Comparison of ENCODE assay signal across 9 mouse cellular contexts in genomic region chr5:147189156-147189555, GRCm38 (mm10). TPM values are rescaled to one million over a fixed set of nuclear protein-coding genes. Genes with fewer than 3 reads are reported as not detected.
DNase-seq lines count a peak whose midpoint lies in the region; ATAC-seq lines count a peak whose summit lies in the region.
"Had no signal": no experiment of that assay in that cellular context is flagged by ENCODE, and none has a peak within 500 bp of the region (broad histone marks: within the 10 kb centered on the region; RNA-seq: fewer than 3 reads in every experiment).

No protein-coding gene starts in this region.

- H3K27me3 ChIP-seq in kidney, embryonic 16.5 days (ENCODE audit: insufficient read depth, low read length): peaks cover 96% of the 10 kb centered on the region
- H3K27me3 ChIP-seq in forebrain, embryonic 11.5 days (ENCODE audit: control insufficient read depth, insufficient read depth, low read length): peaks cover 91% of the 10 kb centered on the region
- H3K27me3 ChIP-seq in limb, embryonic 10.5 days (ENCODE audit: low read depth, poor library complexity, severe bottlenecking): peaks cover 99% of the 10 kb centered on the region
- peaks cover 54% of the 10 kb centered on the region for H3K27me3 ChIP-seq in neural tube, embryonic 14.5 days (ENCODE audit: control insufficient read depth, insufficient read depth, low read length)

- no peak overlapping the region for H3K9ac ChIP-seq in kidney, embryonic 16.5 days (replicated peaks; ENCODE audit: low read length)
- H3K9ac ChIP-seq in forebrain, embryonic 11.5 days (ENCODE audit: low read length): peak overlapping the region; percentile 27; the same call in 1 of the 2 replicates
- H3K9ac ChIP-seq in neural tube, embryonic 14.5 days (replicated peaks; ENCODE audit: low read depth, low read length): no peak overlapping the region

- WGBS in kidney, embryonic 16.5 days: under 1% methylated on average over 28 of the region's 28 CpGs
- under 1% methylated on average over 28 of the region's 28 CpGs for WGBS in forebrain, embryonic 11.5 days
- WGBS in limb, embryonic 10.5 days: under 1% methylated on average over 28 of the region's 28 CpGs
- WGBS in neural tube, embryonic 14.5 days: under 1% methylated on average over 26 of the region's 28 CpGs

- no peak overlapping the region for H3K27ac ChIP-seq in kidney, embryonic 16.5 days (ENCODE audit: low read length)
- no peak overlapping the region for H3K27ac ChIP-seq in forebrain, embryonic 11.5 days (ENCODE audit: low read depth, low read length)
- H3K27ac ChIP-seq in limb, embryonic 10.5 days: no peak overlapping the region
- no peak overlapping the region for H3K27ac ChIP-seq in neural tube, embryonic 14.5 days (ENCODE audit: low read depth, low read length)

- H3K36me3 ChIP-seq in kidney, embryonic 16.5 days (ENCODE audit: insufficient read depth, low read length): no peaks in the 10 kb centered on the region
- H3K36me3 ChIP-seq in forebrain, embryonic 11.5 days (ENCODE audit: control insufficient read depth, insufficient read depth, low read length): no peaks in the 10 kb centered on the region
- H3K36me3 ChIP-seq in limb, embryonic 10.5 days: no peaks in the 10 kb centered on the region
- no peaks in the 10 kb centered on the region for H3K36me3 ChIP-seq in neural tube, embryonic 14.5 days (ENCODE audit: control insufficient read depth, insufficient read depth, low read length)

- peak overlapping the region; percentile 36 for H3K4me3 ChIP-seq in kidney, embryonic 16.5 days (ENCODE audit: low read length)
- peak overlapping the region; percentile 31 for H3K4me3 ChIP-seq in forebrain, embryonic 11.5 days (ENCODE audit: low read depth, low read length)
- H3K4me3 ChIP-seq in limb, embryonic 10.5 days: peak overlapping the region; percentile 36
- peak overlapping the region; percentile 31 for H3K4me3 ChIP-seq in neural tube, embryonic 14.5 days (ENCODE audit: low read depth, low read length)

- peak overlapping the region; percentile 48 for H3K4me2 ChIP-seq in kidney, embryonic 16.5 days (replicated peaks; ENCODE audit: low read depth, low read length)
- H3K4me2 ChIP-seq in forebrain, embryonic 11.5 days (ENCODE audit: low read depth, low read length, severe bottlenecking): peak overlapping the region; percentile 48
- peak overlapping the region; percentile 50 for H3K4me2 ChIP-seq in neural tube, embryonic 14.5 days (ENCODE audit: low read depth, low read length)

- peaks cover 26% of the 10 kb centered on the region for H3K4me1 ChIP-seq in kidney, embryonic 16.5 days (ENCODE audit: insufficient read depth, low read length)
- H3K4me1 ChIP-seq in forebrain, embryonic 11.5 days (replicated peaks; ENCODE audit: control insufficient read depth, insufficient read depth, low read length): peaks cover 22% of the 10 kb centered on the region
- peaks cover 24% of the 10 kb centered on the region for H3K4me1 ChIP-seq in limb, embryonic 10.5 days
- H3K4me1 ChIP-seq in neural tube, embryonic 14.5 days (ENCODE audit: control insufficient read depth, insufficient read depth, low read length): peaks cover 17% of the 10 kb centered on the region

- DNase-seq in kidney, adult 18-20 months: no peak
- no peak for DNase-seq in forebrain, embryonic 11.5 days (ENCODE audit: low spot score)
- DNase-seq in limb, embryonic 10.5 days (ENCODE audit: low spot score): peak; percentile 41
- DNase-seq in thymus, postnatal 14 days: no peak
- DNase-seq in adrenal gland, postnatal 10 days: no peak

- peak; percentile 69 for ATAC-seq in kidney, embryonic 16.5 days (ENCODE audit: low FRiP score, low TSS enrichment)
- ATAC-seq in forebrain, embryonic 11.5 days (replicated peaks; ENCODE audit: low FRiP score): peak; percentile 49
- peak; percentile 47; the same call in 1 of the 2 replicates for ATAC-seq in neural tube, embryonic 14.5 days (ENCODE audit: low read depth)

- no peaks in the 10 kb centered on the region for H3K9me3 ChIP-seq in kidney, embryonic 16.5 days (ENCODE audit: low read length)
- no peaks in the 10 kb centered on the region for H3K9me3 ChIP-seq in forebrain, embryonic 11.5 days (ENCODE audit: control insufficient read depth, low read length)
- no peaks in the 10 kb centered on the region for H3K9me3 ChIP-seq in limb, embryonic 10.5 days (replicated peaks)
- H3K9me3 ChIP-seq in neural tube, embryonic 14.5 days (ENCODE audit: control insufficient read depth, low read length): no peaks in the 10 kb centered on the region

RNA-seq across cellular contexts. Expression of gene Gsx1, which starts 0.7 kb away (rescaled TPM):
- polyA plus RNA-seq in kidney, embryonic 16.5 days (2015; fragmentation: Nextera tagmentation; extraction: Ambion mirVana): not detected in 2 replicates
- 8.9 and 10.6 TPM in 2 replicates for polyA plus RNA-seq in forebrain, embryonic 11.5 days (2014; fragmentation: Nextera tagmentation; extraction: Ambion mirVana)
- not detected in 2 replicates for polyA plus RNA-seq in limb, embryonic 10.5 days (2016; fragmentation: Nextera tagmentation; extraction: Ambion mirVana)
- 1.5 and 2.0 TPM in 2 replicates for polyA plus RNA-seq in neural tube, embryonic 14.5 days (2014; fragmentation: Nextera tagmentation; extraction: Ambion mirVana)
- not detected for total RNA-seq in adrenal gland, postnatal 10 days (2021)
- total RNA-seq: neutrophil, adult 5-6 weeks had no signal
- polyA plus RNA-seq: Patski had no signal
